Mouse (Mus musculus) limb, embryonic 11.5 days (tissue): ENCODE results near the gene Galntl6. TPM values are rescaled to one million over a fixed set of nuclear protein-coding genes. Genes with fewer than 3 reads are reported as not detected.

ENCODE experiments used
- ATAC-seq: fragments of 200-750 bp; cut with Nextera tagmentation; 2 replicates; pipeline ENCODE4 v1.8.0; 2017; ENCODE audit warnings: low read depth; ENCODE audit not compliant: insufficient number of reproducible peaks, low FRiP score, low TSS enrichment
- DNase-seq: peaks from one replicate; pipeline ENCODE4 v3.0.0-alpha.2; 2015; ENCODE audit warnings: low spot score
- H3K27ac ChIP-seq: fragments of 300-500 bp; sonication (generic); replicated peaks from 2 replicates; pipeline ENCODE4 v1.5.1; 2014; ENCODE audit warnings: low read depth, mild to moderate bottlenecking, low read length
- H3K27me3 ChIP-seq: fragments of 300-500 bp; sonication (generic); 2 replicates; pipeline ENCODE4 v1.6.1; 2014; ENCODE audit warnings: mild to moderate bottlenecking, low read length, mixed read lengths; ENCODE audit not compliant: control insufficient read depth, insufficient read depth
- H3K36me3 ChIP-seq: fragments of 300-500 bp; sonication (generic); 2 replicates; pipeline ENCODE4 v1.6.1; 2014; ENCODE audit warnings: mild to moderate bottlenecking, low read length, moderate library complexity, mixed read lengths; ENCODE audit not compliant: control insufficient read depth, insufficient read depth
- H3K4me1 ChIP-seq: fragments of 300-500 bp; sonication (generic); 2 replicates; pipeline ENCODE4 v1.6.1; 2014; ENCODE audit warnings: low read length, mixed read lengths; ENCODE audit not compliant: control insufficient read depth, insufficient read depth
- H3K4me2 ChIP-seq: fragments of 300-500 bp; sonication (generic); 2 replicates; pipeline ENCODE4 v1.6.1; 2014; ENCODE audit warnings: low read depth, mild to moderate bottlenecking, moderate library complexity; ENCODE audit not compliant: severe bottlenecking
- H3K4me3 ChIP-seq: fragments of 300-500 bp; sonication (generic); 2 replicates; pipeline ENCODE4 v1.5.1; 2014; ENCODE audit warnings: low read depth, low read length
- H3K9ac ChIP-seq: fragments of 300-500 bp; sonication (generic); 2 replicates; pipeline ENCODE4 v1.6.1; 2014; ENCODE audit warnings: mild to moderate bottlenecking, low read length
- H3K9me3 ChIP-seq: fragments of 300-500 bp; sonication (generic); 2 replicates; pipeline ENCODE4 v1.6.1; 2016; ENCODE audit warnings: low read length; ENCODE audit not compliant: control insufficient read depth
- WGBS: fragments of 180-500 bp; shearing (Covaris S2); extraction: QIAGEN DNeasy Blood & Tissue Kit; methylation state at CpG from one replicate; pipeline ENCODE4 v1.1.7; 2014; 5-methylcytosine and 5-hydroxymethylcytosine counted together
- polyA plus RNA-seq: library from polyadenylated mRNA; unstranded; fragments of >200 nt; fragmentation: Nextera tagmentation; extraction: Ambion mirVana; gene quantifications from 2 replicates; pipeline ENCODE4 v1.2.1, GENCODE M21; 2014

Galntl6 gene
- polyA plus RNA-seq, 1 experiment from 2014 or later, result 0.45 TPM

- WGBS, result 86% methylated on average over 4 of the region's 4 CpGs
- DNase-seq, result no peak
- ATAC-seq, result no peak
Observed at GRCm38 (mm10) chr8:58025558-58025957, 886.9 kb downstream of the Galntl6 start.

DNA sequence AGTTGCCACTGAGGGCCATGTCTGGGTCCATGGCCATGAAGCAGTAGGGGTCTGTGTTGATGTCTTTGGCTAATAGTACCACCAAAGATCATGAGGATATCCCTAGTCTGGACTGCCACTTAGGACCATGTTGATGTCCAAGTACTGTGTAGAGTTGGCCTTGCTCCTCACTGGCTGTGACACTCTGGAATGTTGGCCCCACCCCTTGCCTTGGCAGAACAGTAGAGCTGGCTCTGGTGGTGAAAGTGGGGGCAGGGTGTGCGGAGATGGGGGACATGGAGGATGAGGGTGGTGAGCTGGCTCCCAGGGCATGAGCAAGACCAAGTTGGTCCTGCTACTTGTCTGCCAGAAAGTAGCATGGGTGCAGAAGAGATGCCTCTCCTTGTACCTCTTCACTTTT, 887.3 kb downstream of the Galntl6 start:
- 95% methylated on average over 1 of the region's 1 CpGs for WGBS
- H3K27ac ChIP-seq, result no peak overlapping the region

More at GRCm38 (mm10) chr8:58025558-58025957, 886.9 kb downstream of the Galntl6 start:
- no peaks in the 10 kb centered on the region for H3K27me3 ChIP-seq
- no peak overlapping the region for H3K9ac ChIP-seq
- no peak overlapping the region for H3K4me3 ChIP-seq
- no peak overlapping the region for H3K27ac ChIP-seq
- H3K4me2 ChIP-seq, result no peak overlapping the region
- no peaks in the 10 kb centered on the region; the same call in 1 of the 2 replicates for H3K9me3 ChIP-seq
- H3K36me3 ChIP-seq, result no peaks in the 10 kb centered on the region
- no peaks in the 10 kb centered on the region for H3K4me1 ChIP-seq

GRCm38 (mm10) chr8:58023426-58024176, 888.8 kb downstream of the Galntl6 start:
- no peaks in the 10 kb centered on the region for H3K4me1 ChIP-seq
- H3K9ac ChIP-seq, result no peak overlapping the region
- WGBS, result 73% methylated on average over 2 of the region's 2 CpGs
- no peaks in the 10 kb centered on the region for H3K27me3 ChIP-seq
- no peak overlapping the region for H3K4me2 ChIP-seq
- H3K27ac ChIP-seq, result no peak overlapping the region
- no peaks in the 10 kb centered on the region; the same call in 1 of the 2 replicates for H3K9me3 ChIP-seq
- ATAC-seq, result no peak
- H3K36me3 ChIP-seq, result no peaks in the 10 kb centered on the region
- DNase-seq, result no peak
- no peak overlapping the region for H3K4me3 ChIP-seq

More for the DNA sequence above, 887.3 kb downstream of the Galntl6 start:
- H3K4me1 ChIP-seq, result no peaks in the 10 kb centered on the region
- no peak overlapping the region for H3K4me2 ChIP-seq
- H3K27me3 ChIP-seq, result no peaks in the 10 kb centered on the region
- ATAC-seq (no peak), DNase-seq (no peak)
- no peak overlapping the region for H3K4me3 ChIP-seq
- no peak overlapping the region for H3K9ac ChIP-seq
- H3K36me3 ChIP-seq, result no peaks in the 10 kb centered on the region
- no peaks in the 10 kb centered on the region; the same call in 1 of the 2 replicates for H3K9me3 ChIP-seq

DNA sequence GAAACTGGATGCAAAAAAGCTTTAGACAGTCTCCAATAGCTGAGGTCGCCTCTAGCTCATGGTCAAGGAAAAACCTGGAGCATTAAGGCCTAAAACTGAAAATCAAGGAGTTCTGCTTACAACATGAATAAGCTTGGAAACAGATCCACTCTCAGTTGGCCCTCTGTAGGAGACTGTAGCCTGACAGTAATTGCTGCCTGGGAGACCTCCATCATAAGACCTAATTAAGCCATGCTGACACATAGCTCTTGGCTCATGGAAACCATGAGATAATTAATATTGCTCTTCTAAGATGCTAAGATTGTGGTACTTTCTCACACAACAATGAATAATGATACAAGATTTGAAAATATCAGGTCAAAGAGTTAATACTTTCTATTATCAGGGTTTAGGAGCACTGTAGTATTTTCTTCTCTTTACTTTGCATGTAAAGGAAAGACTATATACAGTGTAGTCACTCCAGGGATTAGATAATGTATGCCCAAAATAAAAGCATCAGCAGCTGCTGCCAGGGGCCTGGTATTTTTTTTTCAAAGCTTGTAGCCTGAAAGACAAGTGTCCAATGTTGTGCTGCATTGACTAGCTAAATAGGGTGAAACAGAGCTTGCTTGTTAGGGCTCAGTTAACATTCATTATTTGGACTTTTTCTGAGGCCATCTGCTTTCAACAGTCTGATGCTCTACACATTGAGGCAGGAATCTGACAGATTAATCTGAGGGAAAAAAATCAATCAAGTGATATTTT, 922.8 kb downstream of the Galntl6 start:
- no peaks in the 10 kb centered on the region for H3K27me3 ChIP-seq
- no peaks in the 10 kb centered on the region for H3K36me3 ChIP-seq
- H3K4me2 ChIP-seq, result no peak overlapping the region
- H3K9ac ChIP-seq, result no peak overlapping the region
- H3K4me3 ChIP-seq, result no peak overlapping the region
- ATAC-seq (no peak), DNase-seq (no peak)
- no peaks in the 10 kb centered on the region for H3K4me1 ChIP-seq
- WGBS, result 84% methylated on average over 1 of the region's 1 CpGs
- H3K27ac ChIP-seq, result no peak overlapping the region
- H3K9me3 ChIP-seq, result no peaks in the 10 kb centered on the region

DNA sequence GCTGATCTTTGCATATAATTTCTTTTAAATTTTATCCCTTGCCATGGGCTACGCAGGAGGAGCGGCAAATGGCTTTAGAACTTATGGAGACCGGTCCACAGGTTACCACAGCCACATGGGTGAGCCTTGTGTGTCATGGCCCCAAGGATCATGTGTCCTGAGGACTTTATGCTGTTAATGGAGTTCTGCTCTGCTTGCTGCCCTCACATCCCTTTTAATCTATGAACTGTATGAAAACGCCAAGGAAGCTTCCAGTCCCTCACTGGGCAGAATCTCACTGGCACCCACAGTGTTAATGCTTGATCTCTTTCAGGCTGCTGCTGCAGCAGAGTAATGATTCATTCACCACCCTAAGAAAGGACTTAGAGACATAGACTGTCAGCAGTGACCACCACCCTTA, 935.1 kb downstream of the Galntl6 start:
- no peak overlapping the region for H3K4me3 ChIP-seq
- no peaks in the 10 kb centered on the region for H3K4me1 ChIP-seq
- no peaks in the 10 kb centered on the region for H3K36me3 ChIP-seq
- no peak overlapping the region for H3K27ac ChIP-seq
- 86% methylated on average over 4 of the region's 4 CpGs for WGBS
- no peak overlapping the region for H3K9ac ChIP-seq
- no peaks in the 10 kb centered on the region for H3K27me3 ChIP-seq
- H3K4me2 ChIP-seq, result no peak overlapping the region
- ATAC-seq (no peak), DNase-seq (no peak)
- no peaks in the 10 kb centered on the region for H3K9me3 ChIP-seq

- no peak overlapping the region for H3K4me2 ChIP-seq
- no peak overlapping the region for H3K27ac ChIP-seq
- ATAC-seq (no peak), DNase-seq (peak; percentile 6)
- no peaks in the 10 kb centered on the region for H3K27me3 ChIP-seq
- no peaks in the 10 kb centered on the region for H3K4me1 ChIP-seq
- no peak overlapping the region for H3K9ac ChIP-seq
- H3K9me3 ChIP-seq, result no peaks in the 10 kb centered on the region
- no peaks in the 10 kb centered on the region for H3K36me3 ChIP-seq
- H3K4me3 ChIP-seq, result no peak overlapping the region
- 50% methylated on average over 2 of the region's 2 CpGs for WGBS
Observed at GRCm38 (mm10) chr8:57974093-57974492, 938.3 kb downstream of the Galntl6 start.

DNA sequence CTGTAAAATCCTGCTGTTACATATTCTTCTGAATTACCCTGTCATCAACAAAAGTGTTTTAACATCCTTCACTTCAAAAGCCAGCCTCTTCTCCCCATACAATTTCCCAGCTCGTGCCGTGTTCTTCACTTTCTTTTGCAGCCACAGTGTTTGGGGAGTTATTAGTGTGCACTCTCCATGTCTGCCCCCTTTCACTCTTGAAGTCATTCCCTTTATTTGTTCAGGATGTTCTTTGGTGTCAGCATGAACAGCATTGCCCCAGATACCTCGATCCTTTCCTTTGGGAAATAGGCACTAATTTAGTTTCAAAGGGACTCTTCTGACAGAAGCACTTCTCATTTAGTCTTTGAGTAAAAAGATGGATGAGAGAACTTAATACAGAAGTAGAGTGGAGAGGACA, 939.6 kb downstream of the Galntl6 start:
- Histone ChIP-seq H3K4me1 (no peaks in the 10 kb centered on the region), H3K27me3 (no peaks in the 10 kb centered on the region), H3K4me3 (no peak overlapping the region), H3K36me3 (no peaks in the 10 kb centered on the region), H3K27ac (no peak overlapping the region), H3K9ac (no peak overlapping the region), H3K9me3 (no peaks in the 10 kb centered on the region), H3K4me2 (no peak overlapping the region)
- ATAC-seq (no peak), DNase-seq (no peak)
- WGBS, result 48% methylated on average over 3 of the region's 3 CpGs

GRCm38 (mm10) chr8:57966676-57967075, 945.8 kb downstream of the Galntl6 start:
- DNase-seq (peak; percentile 65), ATAC-seq (no peak)
- Histone ChIP-seq H3K4me1 (no peaks in the 10 kb centered on the region), H3K27me3 (no peaks in the 10 kb centered on the region), H3K9me3 (no peaks in the 10 kb centered on the region), H3K36me3 (no peaks in the 10 kb centered on the region), H3K4me2 (no peak overlapping the region), H3K9ac (no peak overlapping the region), H3K27ac (no peak overlapping the region), H3K4me3 (no peak overlapping the region)
- WGBS, result 24% methylated on average over 6 of the region's 6 CpGs
